Mouse (Mus musculus): ENCODE measurements around the gene Plekha6.

Gene Plekha6

DNA sequence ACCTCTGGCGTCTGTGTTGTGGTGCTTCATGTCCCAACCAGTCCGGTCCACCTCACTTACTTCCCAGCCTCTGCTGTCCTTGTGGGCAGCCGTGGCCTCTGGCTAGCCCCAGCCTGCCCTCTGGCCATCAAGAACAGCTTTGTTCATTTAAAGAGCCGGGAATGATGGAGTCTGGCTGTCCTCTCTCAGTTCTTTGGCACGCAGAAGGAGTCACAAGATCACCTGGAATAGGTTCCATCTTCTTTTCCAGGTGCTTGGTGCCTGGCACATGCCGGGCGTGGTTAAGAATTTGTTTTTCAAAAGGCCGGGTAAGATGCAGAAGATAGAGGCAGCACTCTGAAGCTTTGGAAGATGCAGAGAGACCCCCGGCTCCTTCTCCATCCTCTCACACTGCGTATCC is 51.7 kb downstream of the Plekha6 start:
- DNase-seq, result no peak

GRCm38 (mm10) chr1:133217031-133217430 is 53.0 kb downstream of the Plekha6 start:
- no peak for DNase-seq

- no peak for DNase-seq
These were observed 55.1 kb downstream of the Plekha6 start for GRCm38 (mm10) chr1:133219106-133219505.

- DNase-seq, result no peak
These were observed 57.4 kb downstream of the Plekha6 start for GRCm38 (mm10) chr1:133221459-133221858.

DNA sequence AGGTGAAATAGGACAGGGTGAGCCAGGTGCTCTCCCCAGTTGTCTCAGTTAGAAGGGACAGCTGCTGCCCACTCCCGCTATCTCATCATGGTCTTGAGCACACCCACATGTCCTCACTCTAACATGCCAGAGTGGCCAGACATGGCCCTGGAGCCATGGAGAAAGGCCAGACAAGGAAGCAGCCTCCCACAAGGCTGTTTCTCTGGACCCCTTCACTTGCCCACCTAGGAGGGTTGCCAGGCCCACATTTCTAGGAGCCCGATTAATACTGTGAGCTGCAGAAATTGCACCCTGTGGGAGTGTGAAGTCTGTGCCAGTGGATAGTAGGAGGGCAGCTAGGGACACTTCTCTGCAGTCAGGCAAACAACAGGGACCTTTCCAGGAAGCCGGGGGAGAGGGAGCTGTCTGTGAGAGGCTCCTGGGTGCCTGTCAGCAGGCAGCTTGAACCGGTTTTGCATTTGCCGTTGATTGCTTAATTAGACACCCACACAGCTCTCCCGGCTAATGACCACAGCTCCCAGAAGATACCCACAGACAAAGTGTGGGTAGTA is 58.5 kb downstream of the Plekha6 start:
- peak; percentile 22 for DNase-seq

GRCm38 (mm10) chr1:133224674-133225073 is 60.7 kb downstream of the Plekha6 start:
- no peak for DNase-seq

GRCm38 (mm10) chr1:133225137-133225536 is 61.1 kb downstream of the Plekha6 start:
- DNase-seq, result no peak

DNA sequence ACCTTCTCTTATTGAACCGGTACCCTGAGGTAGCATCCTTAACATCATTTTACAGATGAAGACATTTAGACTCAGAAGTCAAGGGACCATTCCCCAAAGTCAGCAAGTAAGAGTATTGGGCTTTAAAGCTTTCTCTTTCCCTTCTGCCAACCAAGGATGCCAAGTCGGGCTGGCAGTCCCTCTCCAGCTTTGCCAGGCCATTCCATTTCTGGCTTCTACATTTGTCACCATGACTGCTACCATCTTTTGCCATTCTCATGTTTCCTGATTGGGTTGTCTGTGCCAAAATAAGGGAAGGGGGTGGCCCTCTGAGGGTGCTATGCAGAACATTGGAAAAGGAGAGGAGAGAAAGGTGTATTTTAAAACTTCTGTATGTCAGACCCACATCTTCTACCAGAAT is 61.6 kb downstream of the Plekha6 start:
- no peak for DNase-seq

GRCm38 (mm10) chr1:133225963-133226660 is 62.1 kb downstream of the Plekha6 start:
- peak; percentile 46 for DNase-seq

GRCm38 (mm10) chr1:133226928-133227327 is 62.9 kb downstream of the Plekha6 start:
- peak; percentile 74 for DNase-seq

DNA sequence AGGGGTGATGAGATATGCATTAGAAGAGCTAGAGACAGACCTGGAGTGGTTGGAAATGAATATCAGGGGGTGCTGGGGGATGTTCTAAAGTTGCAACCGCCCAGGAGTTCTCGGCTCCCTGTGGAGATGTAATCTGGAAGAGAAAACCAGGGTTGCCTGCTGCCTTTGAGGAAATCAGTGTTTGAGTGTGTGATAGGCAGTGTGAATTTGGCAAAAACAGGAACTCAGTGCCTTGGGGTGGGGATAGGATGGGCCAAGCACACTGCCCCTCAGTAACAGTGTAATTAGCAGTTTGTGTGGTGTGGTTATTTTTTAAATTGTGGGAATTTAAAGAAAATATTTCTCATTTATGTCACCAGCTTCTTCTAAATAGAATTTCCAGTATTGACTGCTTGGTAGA is 63.4 kb downstream of the Plekha6 start:
- DNase-seq, result no peak

- DNase-seq, result no peak
These were observed 64.9 kb downstream of the Plekha6 start for GRCm38 (mm10) chr1:133228809-133229487.

DNA sequence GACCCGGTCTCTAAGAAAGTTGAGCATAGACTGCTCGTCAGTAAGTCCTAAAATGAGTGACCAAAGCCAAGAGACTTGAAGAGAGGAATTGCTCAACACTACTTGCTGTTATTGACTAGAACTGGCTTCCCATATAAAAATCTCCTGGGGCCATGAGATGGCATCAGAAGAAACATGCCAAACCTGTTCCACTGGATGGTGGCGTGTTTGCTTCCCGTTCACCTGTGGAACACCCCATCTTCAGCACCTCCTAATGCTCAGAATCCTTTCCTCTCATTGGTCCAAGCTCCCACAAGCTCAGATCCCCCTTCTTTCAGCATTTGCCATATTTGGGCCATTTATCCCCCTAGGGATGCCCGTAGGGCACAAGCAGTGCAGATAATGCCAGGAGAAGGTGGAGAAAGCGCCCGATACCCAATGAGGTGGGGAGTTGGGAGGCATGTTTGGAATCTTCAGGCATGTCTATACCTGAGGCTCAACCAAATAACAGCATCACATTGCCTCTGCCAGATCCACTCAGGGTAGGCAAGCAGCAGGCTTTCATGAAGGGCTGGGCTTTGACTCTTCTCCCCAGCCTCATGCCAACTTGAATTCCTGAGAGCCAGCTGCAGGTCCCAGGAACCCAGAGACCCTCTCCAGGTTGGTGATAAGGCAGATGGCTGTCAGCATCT is 67.6 kb downstream of the Plekha6 start:
- DNase-seq, result no peak

DNA sequence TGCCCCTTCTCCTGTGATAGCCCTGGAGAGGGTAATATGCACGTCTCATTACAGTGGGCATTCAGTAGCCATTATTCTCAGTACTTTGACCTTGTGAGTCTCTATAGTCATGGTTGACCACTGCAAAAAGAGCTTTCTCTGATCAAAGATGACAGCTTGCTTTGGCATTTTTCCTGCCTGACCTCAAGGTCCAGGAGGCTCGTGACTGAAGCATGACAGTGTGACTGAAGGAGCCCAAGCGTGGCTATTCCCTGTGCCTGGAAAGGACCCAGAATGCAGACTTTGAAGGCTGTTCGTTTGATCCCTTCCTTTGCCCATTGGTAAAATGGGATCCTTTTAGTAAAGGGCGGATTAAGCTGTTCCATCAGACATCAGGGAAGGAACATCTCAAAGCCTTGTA is 71.9 kb downstream of the Plekha6 start:
- no peak for DNase-seq

- DNase-seq, result peak; percentile 54
These were observed 72.9 kb downstream of the Plekha6 start for GRCm38 (mm10) chr1:133236693-133237440.

- DNase-seq, result no peak
These were observed 73.7 kb downstream of the Plekha6 start for GRCm38 (mm10) chr1:133237670-133238069.

GRCm38 (mm10) chr1:133239121-133239812 is 75.3 kb downstream of the Plekha6 start:
- no peak for DNase-seq

DNA sequence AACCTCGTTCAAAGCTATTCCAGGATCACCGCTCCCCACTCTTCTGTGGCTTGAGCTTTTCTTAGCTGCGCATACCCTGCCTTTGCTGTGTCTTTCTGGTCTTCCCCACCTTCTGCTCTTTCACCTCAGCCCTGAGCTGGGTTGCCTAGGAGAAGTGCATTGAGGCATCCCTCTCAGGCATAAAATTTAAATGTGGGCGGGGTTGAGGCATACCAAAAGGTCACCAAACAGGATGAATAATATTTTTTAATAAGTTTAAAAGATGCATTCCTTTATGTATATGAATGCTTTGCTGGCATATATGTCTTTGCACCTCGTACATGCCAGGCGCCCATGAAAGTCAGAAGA is 75.8 kb downstream of the Plekha6 start:
- no peak for DNase-seq

DNA sequence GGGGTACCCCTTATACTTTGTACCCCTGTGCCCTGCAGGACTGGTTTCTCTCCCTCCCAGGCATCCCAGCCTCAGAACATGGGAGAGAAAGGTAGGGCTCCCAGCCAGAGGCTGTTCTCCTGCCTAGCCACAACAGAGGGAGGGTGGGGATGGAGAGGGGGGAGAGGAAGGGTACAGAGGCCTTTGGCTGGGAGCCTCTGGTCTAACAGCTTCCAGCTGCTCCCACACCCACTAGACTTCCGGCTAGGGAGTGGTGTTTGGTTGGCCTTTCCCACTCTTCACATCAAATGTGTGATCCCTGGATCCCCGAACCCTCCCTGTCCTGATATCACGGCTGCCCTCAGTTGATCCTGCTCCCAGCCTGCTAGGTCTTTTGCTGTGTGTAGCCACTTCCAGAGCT is 76.9 kb downstream of the Plekha6 start:
- peak; percentile 46 for DNase-seq

- DNase-seq, result no peak
These were observed 80.7 kb downstream of the Plekha6 start for GRCm38 (mm10) chr1:133244668-133245067.

DNA sequence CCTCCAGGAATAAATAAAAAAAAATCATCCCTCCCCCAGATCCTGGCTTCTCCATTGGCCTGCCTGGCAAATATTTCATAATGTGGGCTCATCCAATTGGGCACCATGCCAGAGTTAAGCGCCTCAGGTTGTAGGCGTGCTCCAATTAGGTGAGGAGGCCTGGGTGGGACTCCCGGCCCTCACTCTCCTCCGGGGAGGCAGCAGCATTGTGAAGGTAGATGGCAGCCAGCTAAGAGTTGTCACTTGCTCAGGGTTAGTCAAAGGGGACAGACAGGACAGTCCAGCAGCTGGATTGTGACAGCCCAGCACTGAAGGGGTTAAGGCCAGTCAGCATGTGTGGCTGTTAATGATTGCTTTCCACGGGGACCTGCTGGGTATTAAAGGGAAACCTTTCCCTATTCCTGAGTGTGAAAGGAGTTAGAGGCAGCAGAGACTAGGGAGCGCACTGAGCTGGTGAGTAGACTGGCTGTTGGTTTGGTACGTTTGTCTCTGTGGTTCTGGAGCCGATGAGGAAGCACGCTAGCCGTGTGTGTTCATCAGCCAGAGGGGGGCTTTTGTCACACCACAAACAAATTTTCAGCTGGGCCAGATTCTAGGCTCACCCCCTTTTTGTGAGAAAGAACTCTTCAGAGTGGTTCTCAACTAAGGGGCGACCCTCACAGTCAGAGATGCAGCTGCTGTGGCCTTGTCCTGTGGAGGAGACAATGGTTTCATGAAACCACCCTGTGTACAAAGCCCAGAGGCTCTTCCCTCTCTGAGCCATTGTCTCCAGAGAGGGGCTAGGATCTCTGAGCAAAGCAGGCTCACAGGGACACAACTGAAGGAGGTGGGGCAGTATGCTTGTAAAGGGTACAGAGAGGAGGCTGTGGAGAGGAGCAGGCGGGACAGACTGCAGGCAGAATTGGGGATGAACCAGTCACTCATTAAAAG is 81.9 kb downstream of the Plekha6 start:
- no peak for DNase-seq
